Mouse (Mus musculus): ENCODE data around the gene Gprin3. TPM values are rescaled to one million over a fixed set of nuclear protein-coding genes. Genes with fewer than 3 reads are reported as not detected.

Gene Gprin3
- polyA plus RNA-seq, 1 experiment = 0.72 TPM

DNA sequence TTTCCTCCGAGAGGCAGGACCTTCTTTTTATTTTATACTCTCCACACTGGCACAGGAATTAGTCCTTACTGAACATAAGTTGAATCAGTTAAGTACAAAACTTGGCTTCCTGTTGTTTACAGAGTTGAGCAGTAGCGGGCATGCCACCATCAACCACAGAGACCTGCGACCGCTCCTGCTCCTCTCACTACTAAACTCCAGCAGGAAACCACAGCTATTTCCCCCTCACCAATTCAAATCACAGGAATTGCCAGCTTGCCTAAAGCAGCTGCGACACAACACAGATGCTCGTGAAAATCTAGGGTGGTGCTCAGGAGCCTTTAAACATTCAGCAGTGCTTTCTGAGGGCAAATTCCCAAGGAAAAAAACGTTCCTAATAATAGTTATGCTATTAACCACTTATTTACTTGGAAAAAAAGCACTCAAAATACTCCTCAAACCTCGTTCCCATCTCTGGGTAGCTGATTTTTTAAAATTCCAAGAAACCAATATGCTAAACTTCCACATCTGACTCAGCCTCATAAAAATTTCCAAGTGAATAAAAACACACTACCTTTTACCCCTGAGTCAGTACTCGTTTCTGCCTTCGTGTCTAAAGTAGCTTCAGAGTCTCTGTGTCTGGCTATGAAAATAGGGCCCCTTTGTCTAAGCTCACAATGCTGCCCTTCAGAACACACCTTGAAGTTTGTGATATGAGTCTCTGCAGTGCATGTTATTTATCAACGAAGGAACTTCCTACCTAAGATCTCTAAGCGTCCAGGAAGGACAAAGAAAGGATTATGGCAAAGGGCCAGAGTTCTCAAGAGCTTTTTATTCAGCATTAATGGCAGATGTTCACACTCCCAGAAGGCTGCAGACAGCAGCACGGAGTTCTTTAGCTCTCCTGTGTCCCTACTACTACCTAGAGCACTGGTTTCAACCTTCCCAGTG lies 13.4 kb downstream of the Gprin3 start:
- no peaks in the 10 kb centered on the region for H3K27me3 ChIP-seq (replicated peaks; ENCODE audit: control insufficient read depth, insufficient read depth, low read length)
- H3K4me1 ChIP-seq (ENCODE audit: control insufficient read depth, insufficient read depth, low read length) = peaks cover 10% of the 10 kb centered on the region; the same call in 1 of the 2 replicates
- peak; percentile 40 for DNase-seq

DNA sequence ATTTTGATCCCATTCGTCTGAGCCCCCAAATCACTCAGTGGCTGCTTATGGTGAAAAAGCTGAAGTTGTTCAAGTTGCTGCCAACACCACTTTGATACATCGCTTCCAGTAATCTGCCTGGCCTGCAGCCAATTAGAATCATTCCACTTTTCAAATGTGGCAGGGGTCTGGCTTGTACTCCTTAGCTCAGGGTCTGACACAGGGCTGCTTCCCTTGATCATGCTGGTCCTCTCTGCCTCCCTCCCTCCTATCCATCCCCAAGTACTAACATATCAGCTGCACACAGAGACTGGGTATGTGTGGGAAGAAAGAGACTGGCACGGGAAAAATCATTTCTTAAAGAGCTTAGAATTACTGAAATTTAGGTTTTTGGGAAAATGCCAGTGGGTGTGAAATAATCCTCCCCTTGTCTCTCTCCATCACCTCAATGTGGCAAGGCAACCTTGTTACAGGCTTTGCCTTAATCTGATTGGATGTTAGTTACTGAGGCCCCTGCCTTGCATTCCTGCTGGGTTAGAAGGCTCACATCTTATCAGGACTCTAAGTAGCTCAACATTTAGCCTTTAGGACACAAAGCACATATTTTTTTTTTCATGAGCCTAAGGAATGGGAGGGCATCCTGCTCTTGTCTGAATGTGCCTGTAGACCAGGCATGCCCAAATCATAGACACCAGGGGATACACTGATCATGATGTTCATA lies 16.9 kb downstream of the Gprin3 start:
- Histone ChIP-seq H3K27me3 (replicated peaks; ENCODE audit: control insufficient read depth, insufficient read depth, low read length) (no peaks in the 10 kb centered on the region), H3K4me1 (ENCODE audit: control insufficient read depth, insufficient read depth, low read length) (peaks cover 6% of the 10 kb centered on the region; the same call in 1 of the 2 replicates), H3K36me3 (ENCODE audit: control insufficient read depth, insufficient read depth, low read length) (no peaks in the 10 kb centered on the region), H3K27ac (ENCODE audit: insufficient read depth, low read depth, low read length) (no peak overlapping the region), H3K4me3 (ENCODE audit: insufficient read depth, low read depth, low read length) (no peak overlapping the region)
- no peak for DNase-seq
- TF ChIP-seq POLR2A (IDR thresholded peaks at IDR 0.05; ENCODE audit: low read depth, low read length) (no peak), CTCF (conservative IDR thresholded peaks at IDR 0.05; ENCODE audit: insufficient read depth, insufficient read length, low read depth, low read length) (no peak)
- 73% methylated on average over 3 of the region's 3 CpGs for WGBS

More for the DNA sequence above, 13.4 kb downstream of the Gprin3 start:
- peak overlapping the region; percentile 80 for H3K27ac ChIP-seq (ENCODE audit: insufficient read depth, low read depth, low read length)
- H3K4me3 ChIP-seq (ENCODE audit: insufficient read depth, low read depth, low read length) = 0 out of 2 replicates have a peak overlapping the region, but pooled peaks have one; percentile 14
- H3K36me3 ChIP-seq (ENCODE audit: control insufficient read depth, insufficient read depth, low read length) = no peaks in the 10 kb centered on the region
- WGBS = 23% methylated on average over 13 of the region's 13 CpGs
- TF ChIP-seq POLR2A (IDR thresholded peaks at IDR 0.05; ENCODE audit: low read depth, low read length) (no peak), CTCF (conservative IDR thresholded peaks at IDR 0.05; ENCODE audit: insufficient read depth, insufficient read length, low read depth, low read length) (no peak)

DNA sequence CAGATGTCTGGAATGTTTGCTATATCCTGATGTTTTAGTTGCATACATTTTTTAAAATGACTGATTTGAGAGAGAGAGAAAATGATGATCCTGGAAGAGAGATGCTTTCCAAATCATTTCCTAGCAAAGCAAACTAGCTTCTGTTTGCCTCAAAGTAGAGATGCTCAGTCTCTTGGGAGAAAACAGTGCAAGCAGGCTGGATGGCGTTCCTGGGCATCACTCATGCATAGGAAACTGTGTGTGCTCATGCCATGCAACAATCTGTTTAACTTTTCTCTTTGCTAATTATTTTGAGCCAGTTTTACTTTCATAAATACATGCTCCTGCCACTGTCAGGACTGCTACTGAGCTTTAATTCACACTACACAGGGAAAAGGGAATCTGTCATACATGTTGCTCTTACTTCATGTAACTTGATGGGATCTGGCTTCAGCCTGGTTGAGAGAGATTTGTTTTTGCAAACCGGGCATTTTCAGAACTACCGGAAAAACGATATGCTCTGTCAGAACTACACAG lies 18.6 kb downstream of the Gprin3 start:
- WGBS = 33% methylated on average over 4 of the region's 4 CpGs
- H3K36me3 ChIP-seq (ENCODE audit: control insufficient read depth, insufficient read depth, low read length) = no peaks in the 10 kb centered on the region
- TF ChIP-seq CTCF (conservative IDR thresholded peaks at IDR 0.05; ENCODE audit: insufficient read depth, insufficient read length, low read depth, low read length) (no peak), POLR2A (IDR thresholded peaks at IDR 0.05; ENCODE audit: low read depth, low read length) (no peak)
- DNase-seq = no peak
- H3K4me1 ChIP-seq (ENCODE audit: control insufficient read depth, insufficient read depth, low read length) = no peaks in the 10 kb centered on the region
- no peak overlapping the region for H3K4me3 ChIP-seq (ENCODE audit: insufficient read depth, low read depth, low read length)
- H3K27ac ChIP-seq (ENCODE audit: insufficient read depth, low read depth, low read length) = no peak overlapping the region
- no peaks in the 10 kb centered on the region for H3K27me3 ChIP-seq (replicated peaks; ENCODE audit: control insufficient read depth, insufficient read depth, low read length)

DNA sequence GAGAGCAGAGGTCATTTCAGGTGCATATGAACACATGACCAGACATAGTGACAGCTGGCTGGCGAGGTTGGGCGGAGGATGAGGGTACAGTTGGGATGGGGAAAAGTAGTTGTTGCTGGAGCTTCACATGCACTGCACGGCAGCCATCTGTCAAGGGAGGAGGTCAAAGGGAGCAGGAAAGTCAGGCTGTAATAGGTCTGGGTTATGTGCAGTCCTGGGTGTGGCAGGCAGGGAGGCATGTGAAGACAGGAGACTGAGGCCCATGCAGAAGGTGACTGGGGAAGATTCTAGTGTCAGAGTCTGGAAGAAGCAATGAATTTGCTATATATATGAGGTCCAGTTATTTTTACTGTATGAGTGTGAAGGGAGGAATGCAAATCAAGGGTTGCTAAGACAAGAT lies 35.9 kb downstream of the Gprin3 start:
- no peaks in the 10 kb centered on the region for H3K27me3 ChIP-seq (replicated peaks; ENCODE audit: control insufficient read depth, insufficient read depth, low read length)
- 79% methylated on average over 3 of the region's 3 CpGs for WGBS
- H3K27ac ChIP-seq (ENCODE audit: insufficient read depth, low read depth, low read length) = no peak overlapping the region
- no peaks in the 10 kb centered on the region for H3K4me1 ChIP-seq (ENCODE audit: control insufficient read depth, insufficient read depth, low read length)
- H3K4me3 ChIP-seq (ENCODE audit: insufficient read depth, low read depth, low read length) = no peak overlapping the region
- TF ChIP-seq CTCF (conservative IDR thresholded peaks at IDR 0.05; ENCODE audit: insufficient read depth, insufficient read length, low read depth, low read length) (no peak), POLR2A (IDR thresholded peaks at IDR 0.05; ENCODE audit: low read depth, low read length) (no peak)
- no peaks in the 10 kb centered on the region for H3K36me3 ChIP-seq (ENCODE audit: control insufficient read depth, insufficient read depth, low read length)
- no peak for DNase-seq

DNA sequence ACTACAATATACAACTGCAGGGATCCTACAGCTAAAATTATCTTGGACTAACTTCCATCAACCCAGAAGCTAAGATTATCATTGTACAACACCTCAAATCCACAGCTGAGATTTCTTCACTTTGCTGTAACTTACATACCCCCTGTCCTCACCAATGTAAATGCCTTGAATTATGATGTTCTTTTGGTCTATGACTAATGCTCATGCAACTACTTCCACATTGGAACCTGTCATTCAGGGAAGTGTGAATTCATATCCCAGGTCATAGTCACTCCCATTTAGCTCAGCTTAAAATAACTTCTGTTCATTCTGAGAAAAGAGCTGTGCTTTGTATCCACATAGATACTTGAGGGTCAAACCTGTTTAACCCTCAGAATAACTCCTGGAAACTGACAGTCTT lies 60.8 kb downstream of the Gprin3 start:
- Histone ChIP-seq H3K36me3 (ENCODE audit: control insufficient read depth, insufficient read depth, low read length) (no peaks in the 10 kb centered on the region), H3K4me1 (ENCODE audit: control insufficient read depth, insufficient read depth, low read length) (peaks cover 4% of the 10 kb centered on the region), H3K27me3 (replicated peaks; ENCODE audit: control insufficient read depth, insufficient read depth, low read length) (no peaks in the 10 kb centered on the region), H3K4me3 (ENCODE audit: insufficient read depth, low read depth, low read length) (no peak overlapping the region), H3K27ac (ENCODE audit: insufficient read depth, low read depth, low read length) (no peak overlapping the region)
- DNase-seq = no peak
- no peak for TF ChIP-seq CTCF (conservative IDR thresholded peaks at IDR 0.05; ENCODE audit: insufficient read depth, insufficient read length, low read depth, low read length)
- TF ChIP-seq POLR2A (IDR thresholded peaks at IDR 0.05; ENCODE audit: low read depth, low read length) = no peak

DNA sequence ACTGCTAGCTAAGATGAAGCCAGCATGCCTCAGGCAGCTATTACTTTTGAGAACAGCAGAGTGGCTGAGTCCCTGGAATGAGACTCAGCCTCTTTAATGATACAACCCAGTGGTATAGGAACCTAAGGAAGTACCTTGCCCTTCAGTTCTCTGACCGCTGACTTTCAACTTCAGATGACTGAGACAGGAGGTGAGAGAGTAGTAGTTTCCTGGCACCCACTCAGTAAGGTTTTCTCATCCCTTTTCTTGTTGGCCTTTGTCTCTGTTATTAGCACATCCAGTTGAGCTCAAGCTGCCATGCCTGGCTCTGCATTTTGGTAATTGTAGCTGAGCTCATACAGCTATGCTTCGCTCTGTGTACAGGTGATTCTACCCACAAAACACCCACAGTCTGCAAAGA lies 62.8 kb downstream of the Gprin3 start:
- WGBS = 93% methylated on average over 2 of the region's 2 CpGs
- H3K4me3 ChIP-seq (ENCODE audit: insufficient read depth, low read depth, low read length) = no peak overlapping the region
- peak overlapping the region; percentile 45; the same call in 1 of the 2 replicates for H3K27ac ChIP-seq (ENCODE audit: insufficient read depth, low read depth, low read length)
- H3K27me3 ChIP-seq (replicated peaks; ENCODE audit: control insufficient read depth, insufficient read depth, low read length) = no peaks in the 10 kb centered on the region
- H3K4me1 ChIP-seq (ENCODE audit: control insufficient read depth, insufficient read depth, low read length) = peaks cover 4% of the 10 kb centered on the region
- TF ChIP-seq POLR2A (IDR thresholded peaks at IDR 0.05; ENCODE audit: low read depth, low read length) (no peak), CTCF (conservative IDR thresholded peaks at IDR 0.05; ENCODE audit: insufficient read depth, insufficient read length, low read depth, low read length) (no peak)
- DNase-seq = no peak
- H3K36me3 ChIP-seq (ENCODE audit: control insufficient read depth, insufficient read depth, low read length) = no peaks in the 10 kb centered on the region

DNA sequence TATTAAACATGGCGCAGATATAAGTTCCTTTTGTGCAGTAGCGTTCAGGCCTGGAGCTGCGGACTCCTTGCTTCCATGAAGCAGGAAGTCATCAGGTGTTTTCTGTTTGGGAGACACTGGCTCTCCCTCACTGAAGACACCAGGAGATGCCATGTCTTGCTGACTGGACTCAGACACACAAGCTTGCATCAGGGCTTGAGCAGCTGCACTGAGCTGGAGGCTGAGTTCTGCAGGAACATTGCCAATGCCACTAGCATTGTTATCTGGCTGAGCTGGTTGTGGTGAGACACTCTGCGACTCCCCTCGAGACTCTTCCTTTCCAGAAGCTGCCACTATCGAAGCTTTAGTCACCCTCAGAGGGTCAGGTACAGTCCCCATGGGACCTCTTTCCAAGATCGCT lies 71.2 kb downstream of the Gprin3 start:
- H3K27me3 ChIP-seq (replicated peaks; ENCODE audit: control insufficient read depth, insufficient read depth, low read length) = no peaks in the 10 kb centered on the region
- no peaks in the 10 kb centered on the region for H3K4me1 ChIP-seq (ENCODE audit: control insufficient read depth, insufficient read depth, low read length)
- WGBS = 92% methylated on average over 7 of the region's 7 CpGs
- no peak for DNase-seq
- no peak overlapping the region for H3K4me3 ChIP-seq (ENCODE audit: insufficient read depth, low read depth, low read length)
- no peak overlapping the region for H3K27ac ChIP-seq (ENCODE audit: insufficient read depth, low read depth, low read length)
- no peaks in the 10 kb centered on the region for H3K36me3 ChIP-seq (ENCODE audit: control insufficient read depth, insufficient read depth, low read length)
- TF ChIP-seq POLR2A (IDR thresholded peaks at IDR 0.05; ENCODE audit: low read depth, low read length) (no peak), CTCF (conservative IDR thresholded peaks at IDR 0.05; ENCODE audit: insufficient read depth, insufficient read length, low read depth, low read length) (no peak)
